Mouse (Mus musculus) common myeloid progenitor, adult 5-6 weeks (primary cell): ENCODE results near the gene Prune1. TPM values are rescaled to one million over a fixed set of nuclear protein-coding genes. Genes with fewer than 3 reads are reported as not detected.

Source experiments
- ATAC-seq: replicated peaks from 2 replicates; pipeline ENCODE4 v1.8.0; 2016; ENCODE audit warnings: low read depth, mild to moderate bottlenecking, moderate TSS enrichment, inconsistent platforms; ENCODE audit not compliant: poor library complexity, severe bottlenecking
- total RNA-seq: library from RNA; stranded (forward); fragments of 200-1000, 187-1606 nt; gene quantifications from 2 replicates; pipeline ENCODE4 v1.2.3, GENCODE M21; 2017

Prune1 gene
- total RNA-seq, 1 experiment from 2014 or later, result 10.3 TPM

DNA sequence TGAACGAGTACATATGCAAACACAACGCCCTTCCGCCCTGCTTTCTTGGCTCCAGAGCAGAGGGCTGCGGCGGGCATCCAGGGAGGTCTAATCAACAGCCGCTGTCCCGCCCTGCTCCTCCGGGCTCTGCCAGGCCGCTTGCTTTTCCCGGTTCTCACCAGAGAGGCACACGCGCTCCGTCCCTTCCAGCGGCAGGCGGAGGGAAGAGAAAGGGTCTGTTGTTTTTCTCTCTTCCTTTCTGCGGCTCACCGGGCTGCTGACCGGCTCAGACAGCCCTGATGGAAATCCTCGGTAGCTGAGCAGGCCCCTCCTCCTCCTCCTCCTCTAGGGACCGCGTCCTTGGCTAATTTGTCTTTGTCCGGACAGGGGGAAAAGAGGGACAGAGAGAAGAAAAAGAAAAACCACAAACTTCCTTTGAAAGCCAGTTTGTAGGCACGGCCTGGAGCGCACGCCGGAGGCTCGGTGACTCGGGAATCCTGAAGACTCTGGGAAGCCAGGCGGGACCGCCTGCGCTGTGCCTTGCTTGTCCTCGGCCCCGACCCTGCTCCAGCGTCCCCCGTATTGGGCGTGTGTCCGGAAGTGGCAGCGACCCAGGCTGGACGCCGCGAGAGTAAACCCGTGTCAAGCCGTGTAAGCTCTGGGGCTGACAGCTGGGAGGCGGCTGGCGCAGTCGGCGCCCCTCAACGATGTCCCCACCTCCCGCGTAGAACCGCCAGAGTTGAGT lies 1.2 kb upstream of the Prune1 start:
- ATAC-seq, result peak; percentile 39

DNA sequence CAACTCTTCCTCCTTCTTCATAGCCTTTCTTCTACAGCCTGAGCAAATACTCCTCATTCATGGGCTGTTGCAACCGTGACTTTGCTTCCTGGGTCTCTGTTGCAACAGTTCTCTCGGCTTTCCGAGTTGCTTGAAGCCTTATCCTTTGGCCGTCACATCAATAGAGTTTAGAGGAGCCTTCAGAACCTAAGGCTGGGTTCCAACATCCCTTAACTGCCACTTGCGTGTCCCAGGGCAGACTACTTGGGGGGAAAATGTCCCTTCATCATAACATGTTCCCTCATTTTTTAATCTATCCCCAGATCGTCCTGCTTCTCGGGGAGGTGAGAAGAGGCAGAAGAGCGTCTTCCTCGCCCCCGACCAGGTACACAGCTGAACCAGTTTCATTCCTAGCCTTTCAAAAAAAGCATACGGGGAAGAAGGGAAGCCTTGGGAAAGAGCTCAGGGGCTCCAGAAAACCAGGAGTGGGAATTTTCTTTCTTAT lies 547 bp upstream of the Prune1 start:
- ATAC-seq, result peak; percentile 16; the same call in 1 of the 2 replicates

DNA sequence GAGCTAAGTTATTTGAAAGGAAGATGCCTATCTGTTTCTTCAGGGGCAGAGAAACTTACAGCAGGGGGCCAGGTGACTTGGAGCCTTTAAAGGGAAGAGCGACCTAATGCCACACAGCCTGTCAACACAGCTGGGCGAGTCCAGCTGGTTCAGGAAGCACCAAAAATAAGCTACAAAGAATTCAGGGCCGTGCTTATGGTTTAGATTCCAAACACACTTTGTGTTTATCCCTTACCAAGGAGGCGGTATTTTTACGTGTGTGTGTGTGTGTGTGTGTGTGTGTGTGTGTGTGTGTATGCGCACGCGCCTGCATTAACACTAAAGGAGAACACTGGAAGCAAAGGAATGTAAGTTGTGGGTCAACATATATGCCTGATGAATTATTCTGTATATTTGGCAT lies 1.1 kb downstream of the Prune1 start:
- ATAC-seq, result no peak

DNA sequence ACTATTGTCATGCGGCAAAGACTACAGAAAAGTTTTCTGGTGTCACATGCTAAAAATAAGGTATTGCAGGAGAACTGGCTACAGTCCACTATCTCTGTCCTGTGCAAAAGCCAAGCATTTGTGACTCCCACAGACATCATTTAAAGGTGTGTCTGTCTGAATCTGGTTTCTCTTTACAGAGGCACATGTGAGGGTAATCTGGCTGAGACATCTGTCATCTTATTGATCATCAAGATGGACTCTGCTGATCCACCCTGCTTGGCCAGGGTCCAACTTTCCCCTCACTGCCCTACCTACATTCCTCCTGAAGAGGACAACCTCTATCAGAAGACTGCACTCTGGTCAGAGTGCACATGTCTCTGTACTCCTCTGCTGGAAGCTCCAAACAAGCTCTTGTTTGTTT lies 4.7 kb downstream of the Prune1 start:
- ATAC-seq, result no peak

DNA sequence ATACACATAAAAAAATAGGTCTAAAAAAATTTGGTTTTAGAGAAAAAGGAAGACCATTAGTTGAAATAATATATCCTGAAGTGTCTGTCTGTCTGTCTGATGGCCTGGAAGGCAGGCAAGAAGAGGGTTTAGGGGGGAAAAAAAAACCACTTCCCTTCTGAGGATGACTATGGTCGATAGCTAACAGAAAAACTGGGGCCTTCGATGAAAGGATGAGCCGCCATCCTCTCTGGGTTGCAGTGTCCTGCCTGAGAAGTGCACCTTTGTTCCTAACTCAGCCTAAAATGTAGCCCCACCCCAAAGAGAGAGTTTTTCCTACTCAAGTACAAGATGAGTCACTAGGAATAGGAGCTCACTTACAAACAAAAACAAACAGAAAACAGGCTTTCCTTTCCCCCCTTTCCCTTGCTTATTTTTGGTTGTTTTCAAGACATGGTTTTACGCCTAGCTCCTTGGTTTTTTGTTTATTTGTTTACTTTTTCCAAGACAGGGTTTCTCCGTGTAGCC lies 5.4 kb downstream of the Prune1 start:
- no peak for ATAC-seq

DNA sequence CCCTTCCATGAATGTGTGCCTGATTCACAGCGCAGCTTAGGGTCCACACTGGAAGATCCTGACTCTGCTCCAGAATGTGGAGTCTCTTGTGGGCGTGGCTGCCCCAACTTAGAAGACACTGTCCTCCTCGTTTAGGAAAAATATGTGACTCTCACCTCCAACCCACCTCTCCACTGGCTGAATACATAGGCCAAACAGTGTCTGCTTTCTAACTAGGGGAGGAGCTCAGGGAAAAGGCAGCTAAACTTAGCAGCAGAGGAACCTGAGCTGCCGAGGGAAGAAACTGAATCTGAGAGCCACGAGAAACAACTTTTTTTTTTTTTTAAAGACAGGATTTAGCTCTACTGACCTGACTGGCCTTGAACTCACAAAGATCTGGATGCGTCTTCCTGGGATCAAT lies 6.7 kb downstream of the Prune1 start:
- no peak for ATAC-seq

DNA sequence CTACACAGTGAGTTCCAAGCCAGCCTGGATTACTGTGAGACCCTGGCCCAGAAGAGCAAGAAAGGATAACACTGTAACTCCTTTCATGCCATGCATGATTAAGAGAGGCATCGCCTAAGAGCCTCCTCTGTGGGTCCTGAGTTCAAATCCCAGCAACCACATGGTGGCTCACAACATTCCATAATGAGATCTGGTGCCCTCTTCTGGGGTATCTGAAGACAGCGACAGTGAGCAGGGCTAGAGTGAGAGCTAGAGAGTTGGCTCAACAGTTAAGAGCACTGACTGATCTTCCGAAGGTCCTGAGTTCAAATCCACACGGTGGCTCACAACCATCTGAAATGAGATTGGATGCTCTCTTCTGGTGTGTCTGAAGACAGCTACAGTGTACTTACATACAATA lies 7.4 kb downstream of the Prune1 start:
- ATAC-seq, result no peak

DNA sequence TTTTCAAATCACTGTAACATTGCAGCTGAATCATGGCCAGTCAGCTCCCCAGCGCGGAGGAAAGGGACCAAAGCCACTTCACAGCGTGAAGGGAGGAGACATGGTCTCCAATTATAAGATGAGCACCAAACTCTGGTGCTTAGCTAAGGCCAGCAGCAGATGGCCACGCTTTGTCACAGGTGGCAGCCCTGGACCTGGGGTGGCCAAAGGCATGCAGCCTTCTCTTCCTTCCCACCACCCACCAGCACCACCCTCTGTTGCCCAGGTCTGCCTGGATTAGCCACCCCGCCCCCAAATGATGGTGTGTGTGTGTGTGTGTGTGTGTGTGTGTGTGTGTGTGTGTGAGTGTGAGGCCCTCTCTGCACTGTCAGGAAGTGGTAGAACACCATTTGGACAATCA lies 8.4 kb downstream of the Prune1 start:
- ATAC-seq, result no peak

DNA sequence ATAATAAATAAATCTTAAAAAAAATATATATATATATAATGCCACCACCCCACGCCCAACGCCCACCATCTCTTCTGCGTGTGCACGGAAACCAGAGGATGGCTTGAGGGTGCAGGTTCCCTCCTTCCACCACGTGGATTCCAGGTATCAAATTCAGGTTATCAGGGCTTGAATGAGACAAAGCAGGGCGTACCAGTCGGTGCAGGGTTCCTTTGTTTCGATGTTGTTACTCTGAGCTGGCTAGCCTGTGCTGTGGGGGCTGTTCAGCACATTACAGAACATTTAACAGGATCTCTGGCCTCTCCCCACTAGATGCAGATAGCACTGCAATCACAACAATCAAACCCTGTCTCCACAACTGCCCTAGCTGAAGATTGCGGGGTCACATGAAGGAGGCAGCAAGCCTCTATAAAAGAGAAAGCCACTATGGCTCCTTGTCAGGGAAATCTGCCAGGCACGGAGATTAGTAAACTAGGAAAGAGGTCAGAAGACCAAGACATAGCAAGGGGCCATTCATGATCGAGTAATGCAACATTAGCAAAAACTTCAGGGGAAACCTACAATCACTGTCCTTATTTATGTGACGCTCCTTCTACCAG lies 11.0 kb downstream of the Prune1 start:
- ATAC-seq, result no peak

DNA sequence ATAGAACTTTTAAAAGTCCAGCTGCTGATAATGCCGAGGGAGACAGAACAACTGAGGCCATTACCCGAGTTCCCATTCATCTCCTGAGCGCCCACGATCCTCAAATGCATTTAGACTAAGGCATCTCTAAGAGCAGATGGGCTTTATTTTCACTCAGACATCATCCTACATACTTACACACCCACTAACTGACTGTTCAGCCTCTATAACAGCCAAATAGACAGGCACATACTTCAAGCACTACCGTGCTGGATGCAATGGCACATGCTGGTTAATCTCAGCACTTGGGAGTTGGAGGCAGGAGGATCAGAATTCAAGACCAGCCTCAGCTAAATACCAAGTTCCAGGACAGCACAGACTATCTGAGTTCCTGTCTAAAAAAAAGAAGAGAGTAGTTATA lies 12.1 kb downstream of the Prune1 start:
- ATAC-seq, result no peak

DNA sequence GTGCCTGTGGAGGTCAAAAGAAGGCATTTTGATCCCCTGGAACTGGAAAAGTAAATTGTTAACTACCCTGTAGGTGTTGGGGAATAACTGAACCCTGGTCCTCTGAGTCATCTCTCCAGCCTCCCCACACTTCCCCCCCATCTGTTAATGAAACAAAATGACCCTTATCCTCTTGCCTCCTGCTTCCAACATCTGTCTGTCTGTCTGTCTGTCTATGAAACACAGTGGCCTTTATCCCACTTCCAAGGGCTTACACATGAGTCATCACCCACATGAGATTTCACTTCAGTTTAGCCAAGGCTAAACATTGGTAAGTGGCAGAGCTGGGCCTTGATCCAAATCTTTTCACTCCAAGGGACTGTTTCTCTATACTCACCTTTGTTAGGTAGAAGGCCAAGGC lies 14.0 kb downstream of the Prune1 start:
- no peak for ATAC-seq

DNA sequence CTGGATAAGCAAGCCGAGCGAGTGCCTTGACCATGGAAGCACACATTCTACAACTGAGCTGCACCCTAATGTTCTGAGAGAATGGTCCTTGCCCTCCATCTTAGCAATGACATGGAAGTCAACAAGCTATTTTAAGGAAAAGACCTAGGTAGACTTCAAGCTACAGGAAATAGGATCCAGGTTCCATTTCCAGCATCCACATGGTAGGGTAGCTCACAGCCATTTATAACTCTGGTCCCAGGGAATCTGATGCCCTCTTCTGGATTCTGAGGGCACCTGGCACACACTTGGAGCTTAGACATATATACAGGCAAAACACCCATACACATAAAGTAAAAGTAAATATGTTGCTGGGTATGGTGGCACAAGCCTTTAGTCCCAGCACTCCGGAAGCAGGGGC lies 15.8 kb downstream of the Prune1 start:
- no peak for ATAC-seq

DNA sequence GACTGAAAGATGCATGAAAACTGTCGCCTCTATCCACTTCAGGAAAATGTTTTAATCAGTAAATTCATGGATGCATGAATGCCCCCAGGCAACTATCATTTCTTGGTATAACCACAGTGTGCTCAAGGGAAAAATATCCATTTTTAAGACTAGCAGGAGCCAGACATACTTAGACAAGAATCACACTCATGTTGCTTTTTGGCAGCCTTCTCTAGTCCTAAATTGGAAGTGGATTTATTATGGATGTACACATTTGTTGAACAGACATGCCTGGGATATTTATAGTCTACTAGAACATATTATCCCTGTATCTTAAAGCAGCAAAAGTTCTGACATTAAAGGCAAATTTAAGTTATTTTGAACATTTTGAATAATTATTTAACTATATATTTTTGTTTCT lies 17.2 kb downstream of the Prune1 start:
- ATAC-seq, result no peak

DNA sequence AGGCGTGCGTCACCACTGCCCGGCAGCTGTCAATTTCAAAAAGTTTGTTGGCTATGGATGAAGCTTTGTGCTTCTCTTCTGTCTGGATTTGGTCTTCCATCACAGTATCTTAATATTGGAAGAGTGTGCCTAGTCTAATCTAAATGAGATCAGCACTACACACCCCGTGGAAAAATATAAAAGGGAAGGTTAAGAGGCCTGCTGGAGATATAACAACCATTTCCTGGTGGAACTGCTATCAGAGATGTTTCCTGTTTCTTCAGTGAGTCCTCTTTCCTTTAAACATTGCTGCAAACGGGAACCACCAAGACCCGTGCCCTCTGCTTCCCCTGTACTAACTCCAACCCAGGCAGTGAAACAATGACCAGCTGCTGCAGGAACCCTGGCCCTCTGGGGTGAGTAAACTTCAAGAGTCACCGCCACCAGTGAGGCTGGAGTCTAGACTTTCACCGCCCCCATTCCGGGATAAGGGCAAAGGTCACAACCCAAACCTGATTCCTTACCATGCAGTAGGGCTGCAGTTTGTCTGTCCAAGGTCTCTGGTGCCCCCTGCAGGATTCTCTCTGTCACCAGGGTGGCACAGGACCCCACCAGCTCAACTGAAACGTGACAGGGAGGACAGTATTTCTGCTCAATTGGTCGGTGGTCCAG lies 18.7 kb downstream of the Prune1 start:
- peak; percentile 98 for ATAC-seq

DNA sequence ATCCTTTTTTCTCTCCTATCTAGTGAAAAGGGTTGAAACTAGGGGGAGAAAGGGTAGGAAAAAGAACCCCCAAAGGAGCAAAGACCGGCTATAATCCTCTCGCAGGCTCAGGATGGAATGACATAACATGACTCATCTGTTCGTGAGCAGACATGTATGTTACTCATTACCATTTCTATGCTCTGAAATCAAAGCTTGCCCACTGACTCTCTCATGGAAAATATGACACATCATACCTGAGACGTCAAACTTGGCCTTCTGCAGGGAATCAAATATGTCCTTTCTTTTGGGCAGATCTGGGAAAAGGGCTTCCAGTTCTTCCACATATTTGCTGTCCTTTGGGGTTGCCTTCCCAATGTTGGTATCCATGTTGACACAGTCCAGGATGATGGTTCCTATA lies 19.9 kb downstream of the Prune1 start:
- ATAC-seq, result no peak

DNA sequence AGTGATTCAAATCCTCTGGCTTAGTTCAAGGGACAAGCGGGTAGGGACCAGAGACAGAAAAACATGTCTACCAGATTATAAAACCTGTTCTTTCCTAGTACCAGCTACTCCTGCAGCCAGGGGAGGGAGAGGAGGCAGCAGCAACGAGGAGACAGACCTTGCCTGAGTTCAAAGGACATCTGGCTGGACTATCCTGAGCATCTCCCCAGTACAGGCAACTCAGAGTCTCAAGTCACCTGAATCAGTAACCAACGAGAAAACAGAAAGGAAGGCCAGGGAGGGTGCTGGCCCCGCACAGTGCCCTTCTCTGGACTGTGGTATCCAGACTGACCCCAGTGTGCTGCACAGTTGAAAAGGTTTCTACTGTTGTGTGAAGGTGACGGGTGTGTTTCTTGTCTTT lies 24.9 kb downstream of the Prune1 start:
- no peak for ATAC-seq

DNA sequence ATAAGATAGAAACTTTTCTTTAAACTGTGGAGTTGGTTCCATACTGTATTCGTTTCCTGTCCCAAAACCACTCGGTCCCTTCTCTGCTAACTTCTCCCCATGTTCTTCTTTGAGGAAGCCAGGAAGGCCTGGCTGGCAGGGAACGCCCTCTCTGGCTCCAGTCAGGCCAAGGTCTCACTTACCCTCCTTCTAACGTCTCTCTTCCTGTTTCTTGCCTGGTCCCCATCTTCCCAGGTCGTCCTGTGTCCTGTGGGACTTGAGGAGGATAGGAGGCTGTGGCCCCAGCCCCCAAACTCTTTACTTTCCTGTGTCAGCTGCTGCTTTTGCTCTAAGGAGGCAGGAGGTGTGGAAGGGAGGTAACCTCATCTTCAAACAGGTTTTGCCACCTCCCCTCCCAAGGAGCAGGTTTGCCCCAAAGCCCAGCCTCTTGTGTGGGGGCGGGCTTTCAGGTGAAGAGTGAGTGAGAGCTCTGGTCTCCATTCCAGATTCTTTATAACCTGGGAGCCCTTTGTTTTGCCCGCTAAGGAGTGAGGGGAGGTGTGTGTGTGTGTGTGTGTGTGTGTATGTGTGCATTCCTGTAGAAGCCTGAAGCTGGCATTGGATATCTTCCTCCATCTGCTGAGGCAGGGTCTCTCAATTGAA lies 31.0 kb downstream of the Prune1 start, which contains the start of gene Bnipl:
Gene Bnipl (minus strand): TSS at position 411 of the 642 bp plus-strand sequence.
- ATAC-seq, result no peak

DNA sequence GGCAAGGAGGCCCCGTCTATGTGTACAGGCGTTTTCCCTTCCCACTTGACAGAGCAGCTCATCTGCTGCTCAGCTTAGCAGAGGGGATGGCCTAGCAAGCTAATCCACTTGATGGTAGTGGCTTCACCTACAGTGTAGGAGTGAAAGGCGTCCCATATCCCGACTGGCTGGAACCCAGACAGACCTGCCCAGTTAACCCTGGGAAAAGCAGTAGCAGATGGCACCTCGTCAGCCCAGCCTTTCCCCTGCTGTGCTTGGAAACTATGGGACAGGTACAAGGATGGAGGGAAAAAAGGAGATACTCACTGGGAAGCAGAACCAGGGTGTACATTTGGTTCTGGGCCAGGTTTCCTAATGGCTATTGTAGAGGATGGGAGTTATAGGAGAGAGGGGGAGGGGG lies 31.5 kb downstream of the Prune1 start:
- no peak for ATAC-seq

DNA sequence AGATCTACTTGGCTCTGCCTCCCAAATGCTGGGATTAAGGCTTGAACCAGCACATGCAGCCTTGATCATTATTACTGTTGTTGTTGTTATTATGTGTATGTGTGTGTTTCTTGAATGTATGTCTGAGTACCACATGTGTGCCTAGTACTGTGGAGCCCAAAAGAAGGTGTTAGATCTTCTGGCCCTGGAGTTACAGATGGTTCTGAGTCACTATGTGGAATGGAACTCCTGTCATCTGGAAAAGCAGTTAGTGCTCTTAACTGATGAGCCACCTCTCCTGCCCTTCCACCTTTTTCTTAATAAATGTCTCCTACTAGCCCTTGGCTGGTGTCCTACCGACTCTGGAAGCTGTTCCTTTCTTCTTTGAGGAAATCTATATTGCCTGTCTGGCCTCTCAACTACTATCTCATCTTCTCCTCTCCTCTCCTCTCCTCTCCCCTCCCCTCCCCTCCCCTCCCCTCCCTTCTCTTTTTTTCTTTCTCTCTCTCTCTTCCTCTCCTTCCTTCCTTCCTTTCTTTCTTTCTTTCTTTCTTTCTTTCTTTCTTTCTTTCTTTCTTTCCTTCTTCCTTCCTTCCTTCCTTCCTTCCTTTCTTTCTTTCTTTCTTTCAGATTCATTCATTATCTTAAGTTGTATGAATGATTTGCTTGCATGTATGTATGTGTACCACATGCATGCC lies 34.1 kb downstream of the Prune1 start:
- ATAC-seq, result no peak
